Mouse (Mus musculus): Measurements from ENCODE around the gene Smok2a. TPM values are rescaled to one million over a fixed set of nuclear protein-coding genes. Genes with fewer than 3 reads are reported as not detected.

Gene Smok2a
- polyA plus RNA-seq (2012; rRNA removed) = not detected in 2 replicates

GRCm38 (mm10) chr17:13220888-13221287 lies at the start of gene Smok2a:
Gene Smok2a (plus strand): TSS chr17:13221188.

DNA sequence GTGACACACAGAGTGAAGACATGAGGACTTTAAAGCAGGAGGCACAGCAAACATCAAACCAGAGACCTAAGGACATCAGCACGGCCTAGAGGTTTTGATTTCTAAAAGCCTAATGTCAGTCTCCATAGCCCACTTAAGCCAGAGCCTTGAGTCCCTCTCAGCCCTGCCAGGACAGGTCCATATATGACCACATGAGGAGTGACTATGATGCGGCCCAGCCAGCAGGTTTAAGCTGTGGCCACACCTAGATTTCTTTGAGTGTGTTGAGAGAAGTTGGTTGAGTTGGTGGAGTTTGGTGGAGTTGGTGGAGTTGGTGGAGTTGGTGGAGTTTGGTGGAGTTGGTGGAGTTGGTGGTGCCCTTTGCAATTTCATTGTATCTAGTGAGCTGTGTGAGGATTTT lies 9.0 kb downstream of the Smok2a start, which contains the start of gene Smok2b:
Smok2b (plus strand) TSS at position 301 of the 400 bp plus-strand sequence.

Other genes starting within 250 kb of the Smok2a start
- 96.2 and 98.8 TPM in 2 replicates for gene Wtap, start 227.0 kb upstream of the Smok2a start, polyA plus RNA-seq (2012; rRNA removed)
- gene Sod2, start 214.3 kb upstream of the Smok2a start, polyA plus RNA-seq (2012; rRNA removed) = 183 and 184 TPM in 2 replicates
- gene Gpr31b, start 168.9 kb upstream of the Smok2a start, polyA plus RNA-seq (2012; rRNA removed) = 0.15 and 0.26 TPM in 2 replicates
- 0.39 and 0.49 TPM in 2 replicates for gene Tcp10b, start 160.1 kb upstream of the Smok2a start, polyA plus RNA-seq (2012; rRNA removed)
- 0.16 and 0.22 TPM in 2 replicates for gene Unc93a, start 89.4 kb upstream of the Smok2a start, polyA plus RNA-seq (2012; rRNA removed)
- gene Smok2b, start 9.1 kb downstream of the Smok2a start, polyA plus RNA-seq (2012; rRNA removed) = not detected in 2 replicates
- gene Tcp10c, start 133.4 kb downstream of the Smok2a start, polyA plus RNA-seq (2012; rRNA removed) = 0.03 and 0.04 TPM in 2 replicates